Mouse (Mus musculus) layer of hippocampus, adult 11-12 months (tissue): ENCODE measurements around the gene Olfr157.
A peak's percentile ranks its signal among the peaks of the same experiment; 100 is the strongest.

Experiments
- DNase-seq: peaks from one replicate; pipeline ENCODE4 v3.0.0; 2022; ENCODE audit warnings: low spot score

The Olfr157 gene

DNA sequence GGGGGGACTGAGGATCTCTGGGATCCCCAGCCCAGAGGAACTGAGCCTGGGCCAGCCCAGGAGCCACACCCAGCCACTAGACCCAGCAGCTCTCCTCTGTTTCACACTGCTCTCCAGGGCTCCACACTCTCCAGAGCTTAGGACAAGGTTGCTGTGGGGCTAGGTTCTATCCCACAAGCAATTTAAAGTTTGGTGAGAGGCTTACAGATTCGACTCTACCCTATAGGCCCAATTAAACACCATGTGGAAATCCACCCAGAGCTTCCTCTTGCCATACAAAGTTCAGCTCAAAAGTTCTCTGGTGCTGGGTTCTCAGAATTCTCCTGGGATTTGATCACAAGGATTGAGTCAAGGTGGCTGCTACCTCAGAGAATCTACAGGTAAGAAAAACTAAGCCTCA is at the start of gene Olfr157:
Gene Olfr157, minus strand, starts transcription at position 101 of the 400 bp plus-strand sequence.
- no peak for DNase-seq

DNA sequence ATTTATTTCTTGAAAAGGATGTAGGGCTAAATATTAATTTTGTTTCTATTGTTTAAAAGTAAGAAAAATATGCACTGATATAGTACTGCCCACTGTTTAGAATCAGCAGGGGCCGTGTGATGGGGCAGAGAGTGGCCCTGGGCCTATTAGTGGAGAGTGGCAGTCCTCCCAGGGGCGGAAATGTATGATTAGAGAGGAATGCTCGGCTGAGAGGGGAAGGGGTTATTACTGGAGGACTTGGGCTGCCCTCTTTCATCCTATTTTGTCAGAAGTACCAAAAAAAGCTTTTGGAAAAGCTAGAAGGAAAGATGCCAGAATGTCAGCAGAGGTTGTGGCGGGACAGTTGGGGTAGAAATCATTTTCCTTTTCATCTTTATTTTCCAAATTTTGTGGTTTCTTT is 44.2 kb upstream of the Olfr157 start:
- no peak for DNase-seq

DNA sequence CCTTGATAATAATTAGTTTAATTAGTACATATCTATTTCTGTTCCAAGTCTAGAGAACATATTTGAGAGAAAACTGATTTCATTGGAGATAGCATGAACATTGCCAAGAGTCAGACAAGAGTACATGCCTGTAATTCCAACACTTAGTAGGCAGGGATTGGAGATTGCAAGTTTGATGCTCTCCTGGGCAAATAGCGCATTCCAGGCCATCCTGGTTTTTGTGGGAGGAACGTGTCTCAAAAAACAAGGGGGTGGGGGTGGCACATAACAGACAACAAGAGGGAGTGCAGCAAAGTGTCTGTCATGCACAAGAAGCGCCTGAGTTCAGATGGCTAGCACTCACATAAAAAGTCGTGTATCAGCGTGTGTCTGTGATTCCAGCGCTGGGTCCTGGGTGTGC is 39.6 kb upstream of the Olfr157 start:
- no peak for DNase-seq

DNA sequence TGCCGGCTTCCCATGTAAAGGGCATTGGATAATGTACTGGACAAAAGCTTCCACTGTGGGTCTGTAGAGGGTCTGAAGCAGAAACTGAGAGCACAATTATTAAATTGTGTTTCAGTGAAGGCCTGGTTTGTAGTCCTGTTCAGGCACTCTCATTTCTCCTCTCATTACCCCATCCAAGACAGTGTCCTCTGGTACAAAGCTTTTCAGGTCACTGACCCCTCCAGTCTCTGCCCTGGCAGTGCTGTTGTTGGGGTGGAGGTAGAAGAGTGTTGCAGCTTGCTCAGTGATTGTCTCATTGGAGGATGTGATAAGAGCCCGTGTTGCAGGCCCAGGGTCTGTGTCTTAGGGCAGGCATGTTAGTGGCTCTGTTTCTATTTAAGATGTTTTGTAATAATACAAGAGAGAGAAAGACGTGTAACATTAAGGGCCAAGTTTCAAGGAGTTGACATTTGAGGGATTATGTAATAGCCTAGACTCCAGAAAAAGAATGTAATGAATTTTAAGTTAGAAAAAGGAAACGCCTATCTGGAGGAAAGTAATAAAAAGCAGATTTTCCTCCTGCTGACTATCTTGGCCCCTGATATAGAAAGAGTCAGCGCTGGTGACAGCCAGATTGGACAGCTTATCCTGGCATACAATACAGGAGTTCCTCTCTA is 38.2 kb upstream of the Olfr157 start:
- no peak for DNase-seq

DNA sequence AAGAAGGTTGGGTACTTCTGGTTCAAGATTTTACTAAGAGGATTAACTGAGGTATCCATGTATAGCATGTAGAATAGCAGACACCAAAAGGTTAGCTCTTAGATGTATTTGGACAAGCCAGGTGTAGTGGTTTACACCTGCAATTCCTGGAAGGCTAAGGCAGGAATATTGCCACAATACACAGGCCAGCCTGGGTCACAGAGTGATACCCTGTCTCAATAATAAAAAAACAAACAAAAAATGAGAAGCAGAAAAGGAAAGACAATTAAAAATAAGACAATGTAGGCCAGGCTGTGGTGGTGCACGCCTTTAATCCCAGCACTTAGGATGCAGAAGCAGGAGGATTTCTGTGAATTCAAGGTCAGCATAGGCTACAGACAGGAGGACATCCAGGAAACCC is 37.2 kb upstream of the Olfr157 start:
- no peak for DNase-seq

DNA sequence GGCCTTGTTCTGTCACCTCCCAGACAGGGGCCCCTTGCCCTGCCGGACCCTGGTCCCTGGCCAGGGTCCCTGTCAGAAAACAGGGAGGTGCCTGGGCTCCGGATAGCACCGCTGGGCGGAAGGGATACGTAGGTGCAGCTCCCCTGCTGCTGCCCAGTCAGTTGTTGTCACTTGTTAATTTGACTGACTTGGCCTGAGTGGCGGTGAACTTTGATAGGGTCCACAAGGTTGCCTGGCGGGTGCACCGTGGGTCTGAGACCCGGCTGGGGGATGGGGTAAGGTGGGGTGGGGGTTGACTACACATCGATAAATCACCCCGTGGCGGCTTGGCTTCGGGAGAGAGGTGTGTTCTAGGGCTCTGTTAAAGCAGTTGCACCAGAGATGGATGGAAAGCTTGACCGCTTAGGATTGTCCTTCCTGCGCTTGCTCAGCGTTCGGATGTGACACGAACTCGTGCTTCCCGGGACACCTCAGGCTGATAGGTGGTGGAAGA is 36.0 kb upstream of the Olfr157 start:
- peak; percentile 6 for DNase-seq

DNA sequence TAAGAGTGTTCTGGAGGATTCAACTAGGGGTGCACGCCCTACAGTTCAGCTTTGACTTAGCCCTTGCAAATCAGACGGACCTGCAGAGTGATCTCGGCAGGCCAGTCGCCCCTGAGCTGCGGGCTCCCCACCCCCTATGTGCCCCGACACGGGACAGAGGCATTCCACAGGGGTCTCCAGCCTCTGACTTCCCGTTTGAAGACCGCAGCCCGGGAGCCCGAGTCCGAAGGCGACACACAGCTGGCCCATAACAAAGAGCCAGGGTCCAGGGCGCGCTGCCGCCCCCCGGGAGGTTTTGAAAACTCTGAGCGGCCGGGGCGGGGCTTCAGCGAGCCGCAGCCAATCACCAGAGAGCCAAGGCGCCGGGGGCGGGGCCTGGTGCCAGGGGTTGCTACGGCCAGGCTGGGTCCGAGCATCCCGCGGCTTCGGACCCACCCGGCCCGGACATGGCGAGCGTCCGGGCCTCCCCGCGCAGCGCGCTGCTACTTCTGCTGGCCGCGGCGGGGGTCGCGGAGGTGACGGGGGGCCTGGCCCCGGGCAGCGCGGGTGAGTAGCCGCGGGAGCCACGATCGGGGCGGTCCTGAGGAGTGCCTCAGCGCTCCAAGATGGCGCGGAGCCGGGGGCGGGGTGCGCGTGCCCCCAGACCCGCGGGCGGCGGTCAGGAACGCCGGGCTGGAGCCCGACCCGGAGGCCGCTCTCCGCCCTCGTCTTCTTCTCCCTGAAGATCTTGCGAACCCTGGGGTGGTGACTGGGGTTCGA is 35.3 kb upstream of the Olfr157 start, which contains the start of gene Reck:
Gene Reck, plus strand, starts transcription at position 371 of the 759 bp plus-strand sequence.
- peak; percentile 82 for DNase-seq

DNA sequence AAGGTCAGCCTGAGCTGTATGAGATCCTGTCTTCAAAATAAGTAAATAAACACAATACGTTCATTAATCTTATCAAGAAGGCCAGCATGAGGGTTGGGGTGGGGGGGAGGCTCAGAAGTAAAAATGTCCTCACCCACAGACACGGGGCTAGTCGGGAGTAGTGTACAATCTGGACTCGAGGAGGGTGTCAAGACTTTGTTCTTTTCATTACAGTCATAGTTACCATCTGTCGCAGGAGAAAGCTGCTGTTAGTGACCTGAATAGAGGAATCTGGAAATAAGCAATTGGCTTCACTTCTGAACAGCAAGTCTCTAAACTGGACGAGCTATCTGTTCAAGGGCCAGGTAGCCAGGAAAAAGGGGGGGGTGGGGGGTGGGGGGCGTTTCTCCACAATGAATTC is 34.5 kb upstream of the Olfr157 start:
- no peak for DNase-seq

DNA sequence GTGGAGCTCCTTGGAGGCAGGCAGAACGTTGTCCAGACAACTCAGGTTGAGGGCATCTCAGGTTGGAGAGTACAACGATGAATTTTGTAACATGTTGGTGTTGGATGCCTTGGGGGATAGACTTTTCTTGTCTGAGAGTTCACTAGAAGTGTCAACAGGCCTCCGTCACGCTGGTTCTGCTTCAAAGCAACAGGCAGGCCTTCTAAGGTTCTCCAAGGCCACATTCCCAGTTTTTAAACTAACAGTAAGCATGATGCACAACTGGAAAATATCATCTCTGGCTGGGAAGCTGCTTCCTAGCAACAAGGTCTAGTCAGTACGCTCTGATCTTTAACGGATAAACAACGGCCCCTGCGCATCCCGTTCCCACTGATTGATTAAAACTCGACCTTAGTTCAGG is 29.8 kb upstream of the Olfr157 start:
- no peak for DNase-seq

DNA sequence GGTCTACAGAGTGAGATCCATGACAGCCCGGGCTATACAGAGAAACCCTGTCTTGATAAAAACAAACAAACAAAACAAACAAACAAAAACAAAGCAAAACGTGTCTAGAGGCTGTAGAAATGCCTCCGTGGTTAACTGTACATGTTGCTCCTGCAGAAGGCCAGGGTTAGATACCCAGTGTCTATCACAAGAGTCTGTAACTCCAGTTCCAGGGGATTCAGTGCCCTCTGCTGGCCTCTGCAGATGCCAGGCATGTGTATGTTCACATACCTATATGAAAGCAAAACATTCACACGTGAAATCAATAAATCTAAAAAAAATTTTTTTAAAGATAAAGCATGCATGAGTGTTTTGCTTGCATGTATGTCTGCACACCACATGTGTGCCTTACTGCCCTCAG is 23.3 kb upstream of the Olfr157 start:
- no peak for DNase-seq

DNA sequence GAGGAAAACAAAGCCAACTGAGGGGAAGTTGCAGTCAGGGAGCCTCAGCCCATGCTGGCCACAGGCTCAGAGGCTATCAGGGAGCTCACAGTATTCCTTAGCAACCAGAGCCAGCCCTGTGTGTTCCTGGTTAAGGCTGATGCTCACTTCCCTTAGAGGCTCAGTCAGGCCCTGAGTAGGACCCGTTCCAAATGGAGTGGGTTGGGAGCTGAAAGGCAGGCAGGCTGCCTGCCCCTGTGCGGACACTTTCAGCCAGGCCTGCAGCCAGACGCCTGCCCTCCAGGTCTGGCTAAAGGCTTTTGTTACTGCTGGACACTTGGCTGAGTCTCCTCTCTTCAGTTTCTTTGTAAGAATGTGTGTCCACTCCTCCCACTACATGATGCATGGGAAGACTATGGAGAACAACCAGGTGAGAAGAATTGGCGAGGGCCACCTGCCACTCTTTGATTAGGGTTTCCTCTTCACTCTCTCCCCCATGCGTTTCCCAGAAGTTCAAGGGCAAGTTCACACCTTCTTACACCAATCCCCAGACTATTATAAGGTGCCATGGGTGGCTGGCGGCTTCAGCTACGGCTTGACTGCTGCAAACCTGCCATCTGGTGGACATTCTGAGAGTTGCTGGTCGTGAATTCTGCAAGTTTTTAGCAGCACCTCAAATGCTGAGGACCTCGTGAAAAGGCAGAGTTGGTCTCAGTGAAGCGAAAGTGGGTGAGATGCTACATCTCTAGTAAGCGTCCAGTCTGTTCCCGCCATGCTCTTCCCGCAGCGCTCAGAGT is 20.9 kb upstream of the Olfr157 start:
- peak; percentile 77 for DNase-seq

DNA sequence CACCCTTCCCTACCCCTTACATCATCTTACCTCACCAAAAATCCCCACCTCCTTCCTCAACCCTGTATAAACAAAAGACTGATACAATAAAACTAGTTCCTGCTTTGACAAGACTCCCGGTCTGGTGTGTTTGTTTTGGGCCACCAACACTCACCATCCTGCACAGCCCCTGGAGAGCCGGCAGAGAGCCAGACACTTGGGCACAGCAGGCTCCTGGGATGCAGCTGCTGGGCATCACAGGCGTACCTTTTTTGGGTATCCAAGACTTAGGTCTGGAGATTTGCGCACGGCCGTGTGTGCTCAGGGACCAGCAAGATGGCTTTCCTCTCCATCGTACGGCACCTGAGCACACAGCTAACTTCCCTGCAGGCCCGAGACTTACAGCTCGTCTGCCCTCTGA is 19.9 kb upstream of the Olfr157 start:
- no peak for DNase-seq

DNA sequence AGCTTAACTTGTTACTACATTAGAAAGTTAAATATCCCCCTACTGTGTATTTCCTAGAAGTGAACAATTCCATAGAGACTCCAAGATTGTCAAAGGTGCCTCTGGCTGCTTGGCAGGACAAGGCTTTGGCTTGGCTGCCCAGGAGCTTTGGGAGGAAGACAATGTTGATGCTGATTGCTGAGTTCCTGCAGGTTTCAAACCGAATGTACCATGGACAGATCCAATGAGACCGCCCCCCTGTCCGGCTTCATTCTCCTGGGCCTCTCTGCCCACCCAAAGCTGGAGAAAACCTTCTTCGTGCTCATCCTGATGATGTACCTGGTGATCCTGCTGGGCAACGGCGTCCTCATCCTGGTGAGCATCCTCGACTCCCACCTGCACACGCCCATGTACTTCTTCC is 14.1 kb upstream of the Olfr157 start:
- no peak for DNase-seq

DNA sequence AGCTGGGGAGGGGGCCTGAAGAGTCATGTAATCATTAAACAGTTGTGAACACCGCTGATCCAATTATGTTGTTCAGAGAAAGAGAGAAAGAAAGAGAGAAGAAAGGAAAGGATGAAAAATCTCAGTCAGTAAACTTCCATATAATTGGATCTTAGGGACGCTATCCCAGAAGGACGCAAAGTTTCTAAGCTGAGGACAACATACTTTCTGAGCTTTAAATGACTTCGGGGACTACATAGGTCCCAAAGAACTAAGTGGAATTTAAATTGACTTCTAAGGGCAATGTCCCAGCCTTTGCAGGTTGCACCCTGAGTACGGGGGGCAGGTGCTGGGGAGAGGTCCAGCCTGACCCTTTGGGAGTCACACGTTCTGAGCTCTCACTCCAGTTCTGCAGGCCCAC is 11.3 kb upstream of the Olfr157 start, which contains the start of gene Olfr155:
Gene Olfr155, plus strand, starts transcription at position 301 of the 400 bp plus-strand sequence.
- DNase-seq, result no peak

DNA sequence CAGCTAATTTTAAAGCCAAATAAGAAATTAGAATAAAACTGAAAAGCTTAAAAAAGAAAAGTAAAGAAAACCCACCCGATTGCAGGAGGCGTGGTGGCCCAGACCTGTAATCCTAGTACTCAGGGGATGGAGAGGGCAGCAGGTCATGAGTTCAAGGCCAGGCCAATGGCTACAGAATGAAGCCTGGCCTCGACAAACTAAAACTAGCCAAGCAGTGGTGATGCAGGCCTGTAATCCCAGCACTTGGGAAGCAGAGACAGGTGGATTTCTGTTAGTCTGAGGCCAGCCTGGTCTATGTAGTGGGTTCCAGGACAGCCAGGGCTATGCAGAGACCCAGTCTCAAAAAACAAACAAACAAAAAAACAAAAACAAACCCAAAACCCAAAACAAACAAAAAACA is 1.7 kb downstream of the Olfr157 start:
- DNase-seq, result no peak

DNA sequence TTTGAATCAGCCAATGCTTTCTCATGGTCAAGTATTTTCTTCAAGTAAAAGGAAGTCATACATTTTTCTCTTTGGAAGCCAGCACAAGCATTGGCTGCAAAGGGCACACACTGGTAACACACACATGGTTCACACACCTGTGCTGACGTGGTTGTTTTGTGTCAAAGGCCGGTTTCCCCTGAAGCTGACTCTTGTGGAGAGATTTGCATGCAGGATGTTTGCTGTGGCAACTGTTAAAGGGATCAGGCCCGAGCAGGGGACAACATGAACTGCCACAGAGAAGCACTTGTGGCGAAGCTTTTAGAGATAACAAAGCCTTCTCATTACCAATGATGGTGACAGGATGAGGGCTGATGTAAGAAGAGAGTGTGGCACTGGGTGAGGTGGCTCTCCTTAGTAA is 5.3 kb downstream of the Olfr157 start:
- DNase-seq, result no peak

DNA sequence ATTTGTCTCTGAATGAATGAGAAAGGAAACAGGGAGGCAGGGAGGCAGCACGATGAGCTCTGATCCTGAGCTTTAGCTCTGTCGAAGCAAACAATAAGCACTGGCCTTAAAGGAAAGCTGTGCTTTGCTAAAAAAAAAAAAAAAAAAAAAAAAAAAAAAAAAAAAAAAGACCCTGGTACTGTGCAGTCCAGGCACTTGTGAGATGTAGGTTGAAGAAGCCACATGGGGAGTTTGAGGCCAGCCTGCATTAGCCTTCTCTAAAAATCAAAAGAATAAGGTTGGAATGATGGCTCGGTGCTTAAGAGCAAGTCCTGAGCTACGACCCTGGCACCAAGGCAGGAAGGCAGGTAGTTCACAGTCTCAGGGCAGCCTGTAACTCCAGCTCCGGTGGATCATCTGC is 6.2 kb downstream of the Olfr157 start:
- no peak for DNase-seq

DNA sequence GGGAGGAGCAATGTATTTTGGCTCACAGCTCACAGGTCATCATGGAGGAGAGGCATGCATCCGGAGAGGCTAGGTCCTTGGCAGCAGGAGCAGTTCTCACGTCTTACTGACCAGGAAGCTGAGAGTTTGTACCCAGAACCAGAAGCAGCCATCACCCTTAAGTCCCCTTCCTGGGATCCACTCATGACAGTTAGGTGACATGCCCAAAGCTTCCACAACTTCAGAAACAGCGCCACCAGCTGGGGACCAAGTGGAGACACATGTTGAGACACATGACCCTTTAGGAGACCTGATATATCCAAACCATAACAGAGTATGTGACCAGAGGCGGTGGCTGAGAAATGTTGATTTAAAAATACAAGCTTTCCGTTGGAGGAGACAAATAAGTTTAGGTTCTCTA is 8.0 kb downstream of the Olfr157 start:
- DNase-seq, result no peak

DNA sequence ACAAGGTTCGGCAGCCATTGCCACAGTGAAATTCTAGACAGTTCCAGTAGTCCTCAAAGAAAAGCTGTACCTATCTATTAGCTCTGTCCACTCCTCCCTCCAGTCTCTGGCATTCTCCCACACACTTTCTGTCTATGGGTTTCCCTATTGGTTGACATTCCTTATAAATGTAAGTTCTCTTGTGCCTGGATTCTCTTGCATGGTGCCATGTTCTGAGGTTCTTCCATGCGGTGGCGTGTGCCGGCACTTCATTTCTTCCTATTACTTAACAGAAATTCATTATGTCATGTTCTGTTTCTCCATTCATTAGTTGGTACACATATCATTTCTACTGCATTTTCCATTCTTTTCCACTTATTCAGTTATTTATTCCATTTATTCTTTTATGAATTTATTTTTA is 11.2 kb downstream of the Olfr157 start:
- DNase-seq, result no peak

DNA sequence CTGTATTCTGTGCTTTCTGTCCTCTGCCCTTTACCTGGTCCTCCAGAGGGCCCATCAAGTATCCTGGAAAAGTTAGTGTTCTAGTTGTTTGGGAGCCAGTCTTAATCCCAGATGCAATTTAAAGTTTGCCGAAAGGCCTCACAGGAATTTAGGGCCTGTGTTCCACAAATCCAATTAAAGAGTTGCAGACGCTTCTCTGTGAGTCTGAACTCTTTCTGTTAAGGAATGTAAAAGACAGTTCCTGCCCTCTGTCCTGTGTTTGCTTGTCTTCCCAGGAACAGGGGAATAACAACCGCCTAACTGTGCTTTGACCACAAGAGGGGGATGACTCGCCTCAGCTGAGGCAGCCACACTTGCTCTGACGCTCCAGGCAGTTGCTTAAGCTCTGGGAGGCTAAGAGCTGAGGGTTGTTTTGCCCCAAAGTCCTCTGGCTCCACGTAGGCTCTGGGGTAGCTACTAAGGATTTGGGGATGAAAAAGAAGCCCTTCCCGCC is 16.1 kb downstream of the Olfr157 start, which contains the start of gene Olfr156:
Gene Olfr156, minus strand, starts transcription at position 51 of the 493 bp plus-strand sequence.
- no peak for DNase-seq

DNA sequence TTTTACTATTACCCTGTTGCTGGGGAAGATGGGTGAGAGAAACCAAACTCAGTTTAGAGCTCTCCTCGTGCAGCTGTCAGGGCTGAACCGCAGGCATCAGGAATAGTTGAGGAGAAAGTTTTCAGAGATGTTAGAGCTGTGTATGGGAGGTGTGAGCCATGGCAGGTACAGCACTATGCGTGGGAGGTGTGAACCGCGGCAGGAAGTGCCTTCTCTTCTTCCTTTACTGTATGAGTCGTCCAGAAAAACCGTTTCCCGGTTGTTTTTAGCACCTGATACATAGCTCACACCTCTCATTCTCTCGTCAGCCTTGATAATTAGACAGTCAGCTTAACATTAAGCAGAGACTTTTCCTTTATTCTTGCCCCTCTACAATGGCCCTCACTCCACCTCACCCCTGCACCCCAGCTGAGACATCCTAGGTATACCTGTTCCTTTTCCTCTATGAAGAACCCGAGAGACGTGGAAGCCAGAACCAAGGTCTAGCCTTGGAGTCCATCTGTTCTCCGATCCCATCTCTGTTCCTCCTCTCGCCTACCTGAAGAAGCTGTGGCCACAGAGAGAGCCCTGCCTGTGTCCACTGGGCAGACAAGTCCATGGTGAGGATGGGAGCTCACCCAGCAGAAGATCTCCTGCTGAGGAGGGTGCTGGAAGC is 17.0 kb downstream of the Olfr157 start:
- no peak for DNase-seq

DNA sequence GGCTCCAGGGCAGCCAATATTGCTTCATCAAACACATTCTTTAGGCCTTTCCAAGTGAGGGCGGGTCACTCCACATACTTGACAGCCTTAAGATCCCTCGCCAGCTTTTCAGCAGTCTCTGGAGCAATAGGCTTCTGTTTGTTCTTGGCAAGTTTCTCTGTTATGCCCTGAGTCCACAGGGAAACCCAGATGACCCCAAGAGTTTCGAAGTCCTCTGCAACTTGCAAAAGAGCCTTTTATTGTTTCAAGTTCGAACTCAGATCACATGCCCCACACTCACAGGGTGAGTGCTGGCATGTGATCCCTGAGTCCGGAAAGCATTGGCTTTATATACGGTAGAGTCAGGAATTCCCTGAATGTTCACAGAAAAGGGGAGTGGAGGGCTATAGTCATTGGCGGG is 41.1 kb downstream of the Olfr157 start:
- DNase-seq, result no peak
